Mouse (Mus musculus) intestine, embryonic 15.5 days (tissue): ENCODE measurements around the gene Adcy7. TPM values are rescaled to one million over a fixed set of nuclear protein-coding genes. Genes with fewer than 3 reads are reported as not detected.

ENCODE experiments used
- ATAC-seq: fragments of 200-750 bp; cut with Nextera tagmentation; 2 replicates; pipeline ENCODE4 v1.8.0; 2017; ENCODE audit warnings: moderate TSS enrichment, moderate library complexity
- H3K27ac ChIP-seq: fragments of 300-500 bp; sonication (generic); 2 replicates; pipeline ENCODE4 v1.5.1; 2015; ENCODE audit warnings: mild to moderate bottlenecking, inconsistent platforms
- H3K27me3 ChIP-seq: fragments of 300-500 bp; sonication (generic); replicated peaks from 2 replicates; pipeline ENCODE4 v1.6.1; 2015; ENCODE audit warnings: inconsistent platforms
- H3K36me3 ChIP-seq: fragments of 300-500 bp; sonication (generic); 2 replicates; pipeline ENCODE4 v1.6.1; 2015; ENCODE audit warnings: inconsistent platforms
- H3K4me1 ChIP-seq: fragments of 300-500 bp; sonication (generic); replicated peaks from 2 replicates; pipeline ENCODE4 v1.6.1; 2015; ENCODE audit warnings: inconsistent platforms
- H3K4me2 ChIP-seq: fragments of 300-500 bp; sonication (generic); replicated peaks from 2 replicates; pipeline ENCODE4 v1.6.1; 2015; ENCODE audit warnings: mild to moderate bottlenecking, inconsistent platforms
- H3K4me3 ChIP-seq: fragments of 300-500 bp; sonication (generic); replicated peaks from 2 replicates; pipeline ENCODE4 v1.5.1; 2015; ENCODE audit warnings: inconsistent platforms
- H3K9ac ChIP-seq: fragments of 300-500 bp; sonication (generic); 2 replicates; pipeline ENCODE4 v1.6.1; 2015; ENCODE audit warnings: inconsistent platforms
- H3K9me3 ChIP-seq: fragments of 300-500 bp; sonication (generic); 2 replicates; pipeline ENCODE4 v1.6.1; 2016; ENCODE audit warnings: inconsistent platforms
- WGBS: fragments of 180-500 bp; shearing (Covaris S2); methylation state at CpG from one replicate; pipeline ENCODE4 v1.1.7; 2015; 5-methylcytosine and 5-hydroxymethylcytosine counted together
- polyA plus RNA-seq: library from polyadenylated mRNA; unstranded; fragments of >200 nt; fragmentation: Nextera tagmentation; extraction: Ambion mirVana; gene quantifications from 2 replicates; pipeline ENCODE4 v1.2.1, GENCODE M21; 2015

The Adcy7 gene
- polyA plus RNA-seq, 1 experiment from 2014 or later: 3.1 TPM

- Histone ChIP-seq H3K36me3 (no peaks in the 10 kb centered on the region), H3K27ac (no peak overlapping the region), H3K4me1 (no peaks in the 10 kb centered on the region; the same call in 1 of the 2 replicates), H3K27me3 (no peaks in the 10 kb centered on the region), H3K9ac (no peak overlapping the region), H3K9me3 (no peaks in the 10 kb centered on the region), H3K4me3 (no peak overlapping the region), H3K4me2 (no peak overlapping the region)
- WGBS: 80% methylated on average over 13 of the region's 13 CpGs
- ATAC-seq: no peak
Measured at GRCm38 (mm10) chr8:88290326-88291304, 18.4 kb downstream of the Adcy7 start.

GRCm38 (mm10) chr8:88291305-88291690 lies 19.1 kb downstream of the Adcy7 start:
- Histone ChIP-seq H3K9ac (no peak overlapping the region), H3K27ac (no peak overlapping the region), H3K36me3 (no peaks in the 10 kb centered on the region), H3K4me1 (no peaks in the 10 kb centered on the region; the same call in 1 of the 2 replicates), H3K4me2 (no peak overlapping the region), H3K27me3 (no peaks in the 10 kb centered on the region), H3K4me3 (no peak overlapping the region), H3K9me3 (no peaks in the 10 kb centered on the region)
- 92% methylated on average over 11 of the region's 11 CpGs for WGBS
- ATAC-seq: no peak

GRCm38 (mm10) chr8:88292926-88293325 lies 20.7 kb downstream of the Adcy7 start:
- Histone ChIP-seq H3K9ac (no peak overlapping the region), H3K27ac (no peak overlapping the region), H3K27me3 (no peaks in the 10 kb centered on the region), H3K4me2 (no peak overlapping the region), H3K4me1 (no peaks in the 10 kb centered on the region; the same call in 1 of the 2 replicates), H3K9me3 (no peaks in the 10 kb centered on the region), H3K36me3 (no peaks in the 10 kb centered on the region), H3K4me3 (no peak overlapping the region)
- no peak for ATAC-seq
- WGBS: 84% methylated on average over 3 of the region's 3 CpGs

GRCm38 (mm10) chr8:88293590-88294356 lies 21.6 kb downstream of the Adcy7 start:
- no peaks in the 10 kb centered on the region for H3K36me3 ChIP-seq
- no peaks in the 10 kb centered on the region for H3K9me3 ChIP-seq
- no peak overlapping the region for H3K27ac ChIP-seq
- 80% methylated on average over 9 of the region's 9 CpGs for WGBS
- H3K4me3 ChIP-seq: no peak overlapping the region
- no peaks in the 10 kb centered on the region; the same call in 1 of the 2 replicates for H3K4me1 ChIP-seq
- no peak overlapping the region for H3K9ac ChIP-seq
- H3K27me3 ChIP-seq: no peaks in the 10 kb centered on the region
- no peak for ATAC-seq
- no peak overlapping the region for H3K4me2 ChIP-seq

GRCm38 (mm10) chr8:88294977-88295376 lies 22.8 kb downstream of the Adcy7 start:
- H3K4me2 ChIP-seq: no peak overlapping the region
- H3K27ac ChIP-seq: no peak overlapping the region
- no peaks in the 10 kb centered on the region for H3K27me3 ChIP-seq
- no peak for ATAC-seq
- no peaks in the 10 kb centered on the region for H3K4me1 ChIP-seq
- 74% methylated on average over 2 of the region's 2 CpGs for WGBS
- H3K9me3 ChIP-seq: no peaks in the 10 kb centered on the region
- no peak overlapping the region for H3K9ac ChIP-seq
- H3K36me3 ChIP-seq: no peaks in the 10 kb centered on the region
- no peak overlapping the region for H3K4me3 ChIP-seq

- no peaks in the 10 kb centered on the region for H3K9me3 ChIP-seq
- peak; percentile 57; the same call in 1 of the 2 replicates for ATAC-seq
- no peaks in the 10 kb centered on the region for H3K27me3 ChIP-seq
- H3K4me1 ChIP-seq: peaks cover 7% of the 10 kb centered on the region; the same call in 1 of the 2 replicates
- no peaks in the 10 kb centered on the region for H3K36me3 ChIP-seq
- H3K4me2 ChIP-seq: no peak overlapping the region
- no peak overlapping the region for H3K27ac ChIP-seq
- WGBS: 48% methylated on average over 12 of the region's 12 CpGs
- H3K9ac ChIP-seq: no peak overlapping the region
- no peak overlapping the region for H3K4me3 ChIP-seq
Measured at GRCm38 (mm10) chr8:88297976-88298732, 26.0 kb downstream of the Adcy7 start.

GRCm38 (mm10) chr8:88298733-88299103 lies 26.5 kb downstream of the Adcy7 start:
- no peak overlapping the region for H3K9ac ChIP-seq
- H3K4me2 ChIP-seq: no peak overlapping the region
- no peaks in the 10 kb centered on the region for H3K36me3 ChIP-seq
- ATAC-seq: no peak
- no peaks in the 10 kb centered on the region for H3K9me3 ChIP-seq
- H3K27me3 ChIP-seq: no peaks in the 10 kb centered on the region
- no peak overlapping the region for H3K27ac ChIP-seq
- WGBS: 89% methylated on average over 10 of the region's 10 CpGs
- peaks cover 7% of the 10 kb centered on the region; the same call in 1 of the 2 replicates for H3K4me1 ChIP-seq
- no peak overlapping the region for H3K4me3 ChIP-seq

GRCm38 (mm10) chr8:88299907-88300603 lies 27.9 kb downstream of the Adcy7 start:
- H3K36me3 ChIP-seq: no peaks in the 10 kb centered on the region
- no peaks in the 10 kb centered on the region for H3K9me3 ChIP-seq
- H3K9ac ChIP-seq: no peak overlapping the region
- H3K4me1 ChIP-seq: peaks cover 7% of the 10 kb centered on the region; the same call in 1 of the 2 replicates
- ATAC-seq: peak; percentile 61
- 64% methylated on average over 10 of the region's 10 CpGs for WGBS
- H3K27me3 ChIP-seq: no peaks in the 10 kb centered on the region
- H3K4me3 ChIP-seq: no peak overlapping the region
- no peak overlapping the region for H3K27ac ChIP-seq
- no peak overlapping the region for H3K4me2 ChIP-seq

GRCm38 (mm10) chr8:88301589-88302437 lies 29.6 kb downstream of the Adcy7 start:
- no peak for ATAC-seq
- Histone ChIP-seq H3K9me3 (no peaks in the 10 kb centered on the region), H3K4me1 (peaks cover 7% of the 10 kb centered on the region; the same call in 1 of the 2 replicates), H3K27ac (no peak overlapping the region), H3K4me2 (no peak overlapping the region), H3K27me3 (no peaks in the 10 kb centered on the region), H3K4me3 (no peak overlapping the region), H3K36me3 (no peaks in the 10 kb centered on the region), H3K9ac (no peak overlapping the region)
- 70% methylated on average over 15 of the region's 15 CpGs for WGBS

- no peak for ATAC-seq
- Histone ChIP-seq H3K4me2 (no peak overlapping the region), H3K4me3 (no peak overlapping the region), H3K36me3 (no peaks in the 10 kb centered on the region), H3K27ac (no peak overlapping the region), H3K27me3 (no peaks in the 10 kb centered on the region), H3K9ac (no peak overlapping the region), H3K9me3 (no peaks in the 10 kb centered on the region), H3K4me1 (no peaks in the 10 kb centered on the region)
- 90% methylated on average over 4 of the region's 4 CpGs for WGBS
Measured at GRCm38 (mm10) chr8:88305814-88306213, 33.6 kb downstream of the Adcy7 start.

GRCm38 (mm10) chr8:88306511-88306910 lies 34.3 kb downstream of the Adcy7 start:
- H3K27ac ChIP-seq: no peak overlapping the region
- 65% methylated on average over 14 of the region's 14 CpGs for WGBS
- H3K9ac ChIP-seq: no peak overlapping the region
- H3K4me1 ChIP-seq: no peaks in the 10 kb centered on the region
- H3K36me3 ChIP-seq: no peaks in the 10 kb centered on the region
- H3K27me3 ChIP-seq: no peaks in the 10 kb centered on the region
- H3K4me3 ChIP-seq: no peak overlapping the region
- no peak for ATAC-seq
- no peak overlapping the region for H3K4me2 ChIP-seq
- H3K9me3 ChIP-seq: no peaks in the 10 kb centered on the region
